Mouse (Mus musculus) cerebellum, postnatal 4 days (tissue): ENCODE data around the gene Sh3rf3.
A peak's percentile ranks its signal among the peaks of the same experiment; 100 is the strongest.

ENCODE experiments used
- DNase-seq, 2 experiments: peaks; one replicate each; pipeline ENCODE4 v3.0.0; 2022; ENCODE audit warnings: low spot score in 2 of 2, mixed read lengths in 1 of 2

Sh3rf3 gene

DNA sequence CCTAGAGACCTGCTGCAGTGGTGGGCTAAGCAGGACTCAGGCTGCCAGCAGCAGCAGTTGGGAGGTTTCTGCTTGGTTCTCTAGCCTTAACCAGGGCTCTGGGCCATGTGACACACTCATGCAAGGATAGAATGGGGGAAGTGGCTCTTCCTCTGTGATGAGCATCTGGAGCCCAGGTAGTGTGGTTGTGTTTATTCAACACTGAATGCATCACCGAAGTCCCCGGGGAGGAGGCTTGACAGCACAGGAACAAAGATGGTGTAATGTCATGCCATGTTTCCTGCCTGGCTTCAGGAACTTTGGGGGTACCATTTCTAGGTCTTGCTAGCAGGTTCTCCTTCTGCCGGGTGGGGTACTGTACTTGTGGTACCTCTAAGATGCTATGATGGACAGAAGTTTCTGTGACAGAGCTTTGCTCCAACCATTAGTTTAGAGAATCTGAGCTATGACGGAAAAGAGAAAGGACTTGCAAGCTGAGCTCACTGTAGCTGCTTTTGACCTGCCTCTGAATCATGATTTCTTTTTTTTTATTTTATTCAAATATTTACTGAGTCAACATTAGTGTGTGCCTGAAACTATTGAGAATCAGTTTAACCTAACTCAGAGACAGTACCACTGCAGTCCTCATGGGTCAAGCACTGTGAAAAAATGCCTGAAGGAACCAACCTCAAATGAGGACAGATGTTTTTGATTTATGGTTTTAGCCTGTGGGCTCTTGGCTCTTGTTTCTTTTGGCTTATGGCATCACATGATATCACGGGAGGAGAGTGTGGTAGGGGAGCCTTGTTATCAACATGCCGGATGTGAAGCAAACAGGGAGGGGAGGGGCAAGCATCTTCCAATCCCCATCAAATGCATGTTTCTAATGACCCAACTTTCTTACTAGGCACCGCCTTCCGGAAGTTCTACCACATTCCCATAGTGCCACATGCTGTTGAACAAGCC lies 102.4 kb downstream of the Sh3rf3 start:
- DNase-seq, result no peak

DNA sequence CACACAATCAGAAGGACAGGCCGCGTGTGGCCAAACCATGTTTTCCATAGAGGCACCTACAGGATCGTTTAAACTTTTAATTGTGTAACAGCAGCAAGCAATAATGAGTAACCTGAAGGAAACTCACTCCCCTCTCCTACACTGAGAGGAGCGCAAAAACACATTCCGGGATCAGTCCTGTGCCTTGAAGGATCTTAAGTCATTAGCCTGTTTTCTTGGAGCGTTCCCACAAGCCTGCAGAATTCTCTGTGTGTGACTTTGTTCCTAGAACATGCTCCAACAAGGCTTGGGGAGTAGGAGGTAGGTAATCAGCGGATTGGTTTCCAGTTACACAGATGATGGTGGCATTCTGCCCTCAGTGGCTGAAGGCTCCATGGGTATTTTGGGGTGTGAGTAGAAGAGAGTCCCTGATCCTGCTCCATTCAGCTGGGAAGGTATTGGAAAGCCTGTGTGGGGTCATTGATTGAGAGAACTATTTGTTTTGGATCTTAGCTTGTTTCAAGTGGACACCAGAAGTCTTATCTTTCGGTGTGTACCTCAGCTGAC lies 108.6 kb downstream of the Sh3rf3 start:
- DNase-seq, result no peak

DNA sequence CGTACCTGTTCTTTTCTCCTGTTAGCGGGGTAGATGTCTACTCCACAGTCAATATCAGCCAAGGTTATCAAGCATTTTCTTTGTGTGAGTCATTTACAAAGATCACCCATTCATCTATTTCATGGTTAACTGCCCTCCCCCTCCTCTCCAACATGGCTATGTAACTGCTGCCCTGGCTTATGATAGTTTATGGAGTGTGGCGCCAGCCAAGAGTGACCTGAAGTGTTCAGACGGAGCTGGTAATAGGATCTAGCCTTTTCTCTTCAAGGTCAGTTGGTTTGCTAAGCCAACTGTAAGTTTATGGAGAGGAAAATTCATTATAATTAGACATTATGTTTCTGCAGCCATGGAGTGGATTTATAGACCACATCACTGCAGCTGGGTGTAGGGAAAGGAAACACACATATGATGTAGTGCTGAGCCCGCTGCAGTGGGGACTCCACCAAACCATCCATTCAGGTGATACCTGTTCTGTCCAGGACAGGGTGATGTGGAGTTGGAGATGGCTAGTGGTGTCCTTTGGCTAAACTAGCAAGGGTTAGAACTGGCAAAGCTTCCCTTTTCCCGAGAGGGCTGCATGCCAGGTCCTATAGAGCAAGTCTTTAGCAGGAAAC lies 109.2 kb downstream of the Sh3rf3 start:
- DNase-seq, result no peak

DNA sequence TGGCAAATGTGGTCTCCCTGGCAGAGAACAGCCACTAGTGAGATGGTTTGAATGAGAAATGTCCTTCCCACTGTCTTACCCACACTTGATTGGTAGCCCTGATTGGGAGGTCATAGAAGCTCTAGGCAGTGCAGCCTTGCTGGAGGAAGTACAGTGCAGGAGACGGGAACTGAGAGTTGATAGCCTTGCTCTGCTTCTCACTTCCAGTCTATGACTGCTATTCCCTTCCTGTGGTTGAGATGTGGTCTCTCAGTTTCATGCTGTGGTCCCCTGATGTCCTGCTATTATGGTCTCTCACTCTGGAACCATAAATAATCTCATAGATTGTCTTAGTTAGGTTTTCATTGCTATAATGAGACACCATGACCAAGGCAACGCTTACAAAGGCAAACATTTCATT lies 109.8 kb downstream of the Sh3rf3 start:
- DNase-seq, result no peak

DNA sequence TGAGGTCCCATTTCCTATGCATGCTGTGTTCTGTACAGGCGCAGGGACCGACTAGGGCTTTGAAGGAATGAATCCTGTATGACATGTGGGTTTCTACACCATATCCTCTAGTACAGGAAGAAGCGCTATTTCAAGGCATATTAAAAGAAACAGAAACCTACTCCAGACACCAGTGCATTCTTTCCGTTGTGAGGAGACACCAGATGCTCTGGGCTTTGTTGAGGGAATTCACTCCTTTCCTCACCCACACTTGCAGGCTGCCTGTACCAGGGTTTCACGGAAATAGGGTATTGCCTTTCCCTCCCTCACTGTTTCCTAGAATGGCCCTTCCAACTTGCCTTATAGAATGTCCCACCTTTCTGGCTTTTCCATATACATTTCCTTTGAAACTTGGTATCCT lies 113.4 kb downstream of the Sh3rf3 start:
- no peak for DNase-seq

DNA sequence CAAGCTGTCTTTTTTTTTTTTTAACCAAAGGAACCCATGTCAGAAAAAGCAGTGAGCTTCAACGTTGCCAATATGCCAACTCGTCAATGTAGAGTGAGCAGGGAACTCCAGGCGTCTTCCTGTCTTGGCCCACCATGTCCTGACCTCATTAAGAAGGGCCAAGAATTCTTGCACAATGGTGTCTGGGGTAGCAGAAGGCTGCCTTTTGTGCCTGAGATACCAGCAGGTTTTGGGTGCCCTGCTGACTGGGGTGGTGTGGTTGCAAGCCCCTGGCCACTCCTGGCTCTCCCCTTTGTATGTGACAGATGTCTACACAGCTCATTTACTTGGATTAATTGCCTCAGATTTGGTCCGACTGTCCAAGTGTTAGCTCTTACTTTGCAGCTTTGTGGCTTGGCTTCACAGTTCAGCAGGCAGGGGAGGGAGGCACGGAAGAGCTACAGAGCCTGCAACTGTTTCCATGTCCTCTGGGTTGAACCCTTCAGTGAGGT lies 115.8 kb downstream of the Sh3rf3 start:
- DNase-seq, result peak in 1 of 2 experiments; percentile 36

DNA sequence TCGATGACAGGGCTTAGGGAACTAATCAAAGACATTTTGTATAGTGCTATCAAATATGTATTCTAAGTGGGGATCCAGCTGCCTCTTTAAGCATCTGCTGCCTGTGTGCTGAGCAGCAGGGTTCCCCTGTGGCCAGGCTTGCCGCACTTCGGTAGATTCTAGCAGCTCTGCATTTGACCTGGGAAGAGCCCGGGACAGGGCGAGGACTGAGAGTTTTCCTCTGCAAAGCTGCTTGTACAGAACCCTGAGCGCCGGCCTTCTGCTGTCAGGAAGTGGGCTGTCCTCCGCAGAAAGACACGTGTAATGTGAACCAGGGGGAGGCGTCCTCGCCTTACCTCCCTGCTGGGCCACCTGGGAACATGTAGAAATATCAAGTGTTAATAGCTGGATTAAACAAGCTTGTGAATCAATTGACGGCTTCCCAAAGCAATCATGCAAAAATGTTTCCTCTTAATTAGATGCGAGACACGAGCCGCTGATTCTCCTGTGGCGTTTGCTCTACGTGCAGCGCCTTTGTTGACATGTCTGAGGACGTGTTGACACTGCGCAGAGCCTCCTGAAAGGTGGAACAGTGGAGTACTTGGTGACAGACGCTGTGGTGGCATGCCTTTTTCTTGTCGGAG lies 119.1 kb downstream of the Sh3rf3 start:
- no peak for DNase-seq

DNA sequence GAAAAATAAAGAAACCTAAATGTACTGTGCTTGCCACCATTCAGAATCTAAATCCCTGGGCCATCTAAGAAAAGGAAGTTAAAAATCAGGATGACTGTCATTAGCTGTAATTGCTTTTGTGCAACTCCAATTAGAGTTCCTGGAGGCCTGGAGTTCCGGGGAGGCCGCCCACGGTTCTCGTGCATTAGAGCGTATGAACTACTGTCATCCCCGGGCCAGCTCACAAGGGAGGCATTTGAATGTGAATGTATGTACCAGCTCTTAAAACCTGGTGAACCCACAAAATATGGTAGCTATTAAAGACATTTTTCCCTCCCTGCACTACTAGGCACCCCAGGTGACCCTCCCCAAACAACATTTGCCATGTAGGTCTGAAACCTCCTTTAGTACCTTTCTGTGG lies 122.4 kb downstream of the Sh3rf3 start:
- no peak for DNase-seq

DNA sequence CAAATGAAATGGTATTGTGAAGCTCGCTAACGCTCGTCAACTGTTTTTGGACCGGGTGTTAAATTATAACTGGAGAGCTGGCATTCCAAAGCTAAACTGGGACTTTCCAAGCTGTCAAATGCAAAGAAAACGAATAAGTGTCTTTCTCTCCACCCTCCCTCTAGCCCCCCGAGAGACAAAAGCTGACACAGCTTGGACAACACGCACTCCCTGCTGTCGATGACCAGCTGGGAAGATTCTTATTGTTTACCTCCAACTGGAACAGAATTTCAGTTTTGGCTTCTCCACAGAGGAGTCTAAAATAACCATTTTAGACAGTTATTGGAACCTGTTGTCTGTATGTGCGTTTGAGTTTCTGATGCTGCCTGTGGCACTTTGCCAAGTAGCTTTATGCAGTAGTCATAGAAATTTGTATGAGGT lies 123.3 kb downstream of the Sh3rf3 start:
- no peak for DNase-seq

DNA sequence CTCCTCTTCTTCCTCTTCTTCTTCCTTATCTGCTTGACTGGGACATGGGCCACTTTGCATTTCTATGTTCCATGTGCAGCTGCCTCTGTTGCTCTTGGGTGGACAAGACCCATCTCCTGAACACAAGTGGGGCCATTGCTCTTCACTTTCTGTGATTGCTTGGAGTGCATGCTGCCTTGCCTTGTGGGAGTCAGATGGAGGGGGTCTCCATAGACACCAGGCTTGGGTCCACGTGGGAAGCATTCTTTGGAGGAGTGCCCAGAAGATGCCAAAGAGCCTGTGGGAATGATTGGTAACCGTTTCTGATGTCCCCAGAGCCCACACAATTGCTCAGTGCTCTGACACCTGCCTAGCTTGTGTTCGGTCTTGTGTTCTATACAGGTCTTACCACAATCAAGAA lies 124.4 kb downstream of the Sh3rf3 start:
- no peak for DNase-seq

DNA sequence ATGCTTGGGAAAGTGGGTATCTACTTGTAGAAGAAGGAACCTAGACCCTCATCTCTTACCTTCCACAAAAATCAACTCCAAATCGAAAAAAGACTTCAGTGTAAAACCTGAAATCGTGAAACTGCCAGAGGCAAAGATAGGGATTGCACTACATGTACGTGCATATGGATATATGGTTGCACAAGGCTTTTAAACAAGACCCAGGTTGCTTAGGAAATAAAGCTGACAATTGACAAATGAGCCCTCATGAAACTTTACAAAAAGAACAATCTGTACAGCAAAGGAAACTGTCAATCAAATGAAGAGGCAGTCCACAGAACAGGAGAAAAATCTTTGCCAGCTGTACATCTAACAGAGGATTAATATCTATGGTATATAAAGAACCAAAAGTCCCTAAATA lies 129.7 kb downstream of the Sh3rf3 start:
- DNase-seq, result no peak

DNA sequence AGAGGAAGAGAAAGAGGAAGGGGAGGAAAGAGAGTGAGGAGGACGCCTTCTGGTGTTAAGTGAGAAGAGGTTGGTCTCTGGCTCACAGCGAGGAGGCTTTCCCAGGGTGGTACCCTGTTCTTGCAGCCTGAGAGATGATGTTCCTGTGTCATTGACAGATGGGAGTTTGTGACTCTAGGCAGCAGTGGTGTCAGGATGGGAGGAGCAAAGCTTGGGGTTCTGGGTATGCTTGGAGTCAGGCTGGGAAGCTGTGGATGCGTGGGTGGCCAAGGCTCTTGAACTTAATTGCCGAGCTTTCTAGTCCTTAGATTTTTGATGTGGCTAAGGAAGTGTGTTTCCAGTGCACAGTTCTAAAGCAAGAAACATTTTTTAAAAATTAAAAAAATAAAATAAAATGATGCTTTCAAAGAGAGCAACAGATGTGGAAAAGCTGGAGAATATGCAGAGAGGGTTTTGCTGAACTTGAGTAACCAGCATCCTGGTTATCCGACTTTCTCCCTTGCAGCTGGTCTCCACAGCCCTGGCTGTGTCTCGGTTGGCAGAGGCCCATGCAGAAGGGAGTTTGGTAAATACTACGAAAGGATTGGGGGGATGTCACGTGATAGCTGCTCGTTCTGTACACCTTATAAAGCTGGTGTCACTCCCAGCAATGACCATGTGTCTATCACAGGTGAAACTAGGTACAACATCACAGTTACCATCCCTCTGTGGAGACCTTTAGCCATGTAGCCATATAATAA lies 130.7 kb downstream of the Sh3rf3 start:
- no peak for DNase-seq

DNA sequence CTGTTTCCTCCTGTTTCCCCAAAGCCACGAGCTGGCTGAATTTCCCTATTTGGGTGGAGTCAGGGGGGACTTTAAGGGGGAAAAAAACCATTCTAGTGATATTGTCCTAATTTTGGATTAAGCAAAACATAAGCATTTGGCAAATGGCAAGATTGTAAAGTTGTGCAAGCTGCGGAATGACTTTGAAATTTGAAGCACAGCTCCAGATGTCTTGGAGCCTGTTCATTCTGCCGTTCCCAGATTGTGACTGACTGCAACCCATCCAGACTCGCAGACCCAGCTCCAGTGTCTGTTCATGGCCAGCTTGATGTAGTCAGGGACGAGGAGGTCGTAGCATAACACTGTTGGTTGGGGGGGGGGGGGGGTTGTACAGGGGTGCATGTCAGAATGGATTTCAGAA lies 131.8 kb downstream of the Sh3rf3 start:
- no peak for DNase-seq

DNA sequence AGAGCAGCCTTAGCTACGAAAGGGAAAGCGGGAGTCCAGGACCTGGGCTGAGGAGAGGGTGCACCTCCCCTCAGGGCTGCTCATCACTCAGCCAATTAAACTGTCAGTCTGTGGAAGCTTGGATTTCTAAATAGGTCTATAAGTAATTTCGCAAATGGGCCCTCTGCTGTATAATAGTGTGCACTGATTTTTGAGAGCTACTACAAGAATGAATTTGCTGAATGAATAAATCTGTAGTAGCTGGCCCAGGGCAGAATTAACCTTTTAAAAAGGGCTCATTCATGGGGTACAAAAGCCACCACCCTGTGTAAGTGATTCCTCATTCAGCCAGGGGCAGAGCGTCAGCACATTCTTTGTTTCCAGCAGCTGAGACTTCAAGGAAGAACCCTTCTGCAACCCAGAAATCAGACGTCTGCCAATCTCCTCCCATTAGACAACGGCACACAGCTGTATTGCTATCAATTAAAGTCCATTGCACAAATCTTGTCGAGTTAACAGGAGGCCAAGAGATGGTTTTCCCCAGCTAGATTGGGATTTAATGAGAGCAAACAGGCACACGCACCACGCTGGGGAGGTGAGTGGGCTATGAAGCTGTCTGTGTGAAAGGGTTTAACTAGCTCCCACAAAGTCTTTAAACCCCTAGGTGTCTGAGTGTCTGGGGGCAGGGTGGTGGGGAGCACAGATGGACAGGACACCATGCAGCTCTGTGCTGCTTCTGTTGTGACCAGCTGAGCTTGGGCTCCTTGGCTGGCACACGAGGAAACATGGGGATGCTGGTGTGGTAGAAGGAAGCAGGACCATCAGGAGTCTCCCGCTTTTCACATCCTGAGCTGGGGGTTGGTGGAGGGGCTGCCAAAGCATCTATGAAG lies 136.8 kb downstream of the Sh3rf3 start:
- no peak for DNase-seq

DNA sequence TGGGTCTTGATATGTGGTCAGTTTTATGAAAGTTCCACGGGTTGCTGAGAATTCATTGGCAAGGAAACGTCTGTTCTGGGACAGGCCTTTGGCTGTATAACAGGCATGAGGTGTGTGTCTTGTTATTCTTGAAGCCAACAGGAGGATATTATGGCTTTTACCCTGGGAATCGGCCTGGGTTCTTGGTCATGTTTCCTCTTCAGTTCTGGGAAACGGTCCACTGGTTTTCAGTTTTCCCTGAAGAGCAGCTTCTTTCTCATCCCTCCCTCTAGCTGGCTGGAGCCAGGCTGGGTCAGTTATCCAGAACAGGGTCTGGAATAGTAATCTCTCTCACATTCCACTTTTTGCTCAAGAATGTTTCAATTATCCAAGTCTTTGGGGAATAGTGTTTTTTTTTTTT lies 147.0 kb downstream of the Sh3rf3 start:
- no peak for DNase-seq

DNA sequence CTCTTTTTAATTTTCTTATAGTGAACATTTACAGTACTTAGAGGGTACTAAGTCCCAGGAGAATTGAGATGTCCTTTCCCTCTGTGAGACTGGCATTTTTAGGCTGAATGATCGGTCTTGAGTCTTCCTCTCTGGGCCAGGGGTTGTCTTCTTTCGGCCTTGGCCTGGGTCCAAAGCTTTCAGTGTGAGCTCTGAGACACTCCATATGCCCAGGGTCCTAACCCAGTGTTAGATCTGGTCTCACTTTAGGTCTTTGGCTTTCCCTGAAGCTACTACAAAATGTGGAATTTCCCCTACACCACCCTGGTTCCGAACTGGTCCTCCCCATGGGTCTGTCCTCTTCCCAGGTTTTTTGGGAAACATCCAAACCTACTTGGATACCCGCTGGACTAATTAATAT lies 155.1 kb downstream of the Sh3rf3 start:
- no peak for DNase-seq

DNA sequence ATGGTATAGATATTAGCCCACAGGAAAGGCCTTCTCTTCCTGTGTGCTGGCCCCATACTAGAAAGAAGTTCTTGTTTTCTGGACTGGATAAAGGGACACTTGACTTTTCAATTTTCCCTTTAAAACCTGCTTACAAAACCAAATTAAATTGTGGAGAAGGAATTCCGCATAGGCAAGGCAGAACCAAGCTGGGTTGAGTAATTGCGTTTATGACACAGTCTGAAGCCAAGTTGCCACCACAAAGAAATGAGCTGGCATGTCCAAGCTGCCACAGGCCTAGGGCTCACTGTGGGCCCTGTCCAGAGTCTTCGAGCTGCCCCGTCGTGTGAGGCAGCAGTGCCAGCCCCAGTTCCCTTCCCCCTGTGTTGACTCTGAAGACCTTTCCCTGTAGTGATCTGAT lies 156.2 kb downstream of the Sh3rf3 start:
- no peak for DNase-seq

DNA sequence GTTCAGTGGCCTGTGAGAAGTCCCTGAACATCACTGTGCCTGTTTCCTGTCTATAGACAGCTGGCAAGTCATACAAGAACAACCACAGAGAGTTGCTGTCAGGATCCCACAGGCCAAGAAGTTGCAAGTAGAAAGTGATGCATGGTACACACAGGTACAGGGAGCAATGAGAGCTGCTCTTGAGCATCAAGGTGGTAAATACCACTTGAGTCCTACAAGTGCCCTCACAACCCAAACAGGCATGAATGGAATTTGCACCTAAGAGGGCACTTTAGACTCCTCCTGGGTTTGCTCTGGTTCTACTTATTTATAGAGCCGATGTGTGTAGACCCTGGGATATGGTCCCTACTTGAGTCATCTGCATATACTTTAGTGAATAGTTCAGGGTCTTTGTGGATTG lies 159.0 kb downstream of the Sh3rf3 start:
- no peak for DNase-seq

DNA sequence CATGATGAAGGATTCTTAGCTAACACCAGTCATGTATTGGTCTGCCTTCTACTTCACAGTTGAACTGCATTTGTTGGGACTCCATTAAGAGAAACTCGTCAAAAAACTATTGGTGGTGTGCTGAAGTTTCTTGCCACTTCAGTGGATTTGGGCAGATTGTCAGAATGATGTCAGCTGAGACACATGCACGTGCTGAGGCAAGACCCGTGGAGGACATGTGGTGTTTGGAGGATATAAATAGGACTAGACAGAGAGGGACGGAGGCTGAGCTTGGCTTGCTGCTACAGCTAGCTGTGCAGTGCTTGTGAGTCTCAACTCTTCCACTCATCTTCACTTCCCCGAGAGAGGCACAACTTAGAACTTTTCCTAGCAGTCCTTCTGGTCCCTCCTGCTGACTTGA lies 161.0 kb downstream of the Sh3rf3 start:
- DNase-seq, result no peak

DNA sequence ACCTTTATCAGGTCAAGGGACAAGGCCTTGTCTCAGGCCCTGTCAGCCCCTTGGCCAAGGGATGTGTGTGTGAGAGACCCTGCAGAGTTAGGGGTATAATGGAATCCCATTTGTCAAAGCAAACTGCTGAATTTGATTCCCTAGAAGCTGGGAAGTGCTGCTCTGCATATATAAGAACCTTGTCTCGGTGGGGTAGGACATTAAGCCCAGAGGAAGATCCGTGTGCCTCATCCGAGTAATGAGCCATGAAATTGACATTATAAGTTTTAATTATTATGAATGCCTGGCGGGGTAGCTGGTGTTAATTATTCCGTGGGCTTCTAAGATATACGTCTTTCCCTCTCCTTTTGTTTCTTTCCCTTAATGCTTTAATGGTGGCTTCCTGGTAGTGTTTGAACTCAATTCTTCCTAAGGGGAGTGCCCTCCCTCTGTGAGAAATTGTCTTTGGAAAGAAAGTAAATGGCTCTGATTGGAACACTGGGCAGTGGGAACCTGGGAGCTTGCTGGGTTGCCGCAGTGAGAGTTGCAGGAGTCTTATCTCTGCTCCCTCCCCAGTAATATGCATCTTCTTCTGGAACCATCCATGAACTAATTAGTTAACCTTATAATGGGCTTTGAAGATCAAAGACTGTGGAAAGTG lies 166.3 kb downstream of the Sh3rf3 start:
- DNase-seq, result no peak
